Mouse (Mus musculus) MEL (cell line): ENCODE measurements around the gene Ndufs2.

Source experiments
- ELF1 ChIP-seq: IDR thresholded peaks from 2 replicates; pipeline ENCODE4 v1.6.1; 2014; ENCODE audit warnings: low read depth, mild to moderate bottlenecking, inconsistent platforms, low read length, improper control_type of control experiment, moderate library complexity
- EP300 ChIP-seq, 2 experiments: IDR thresholded peaks; 2 replicates each; pipeline ENCODE4 v1.6.1; 2011; ENCODE audit warnings: improper control_type of control experiment in 2 of 2, low read length in 2 of 2, low read depth in 1 of 2, mild to moderate bottlenecking in 1 of 2
- MYC ChIP-seq: IDR thresholded peaks from 2 replicates; pipeline ENCODE4 v1.6.1; 2011; ENCODE audit warnings: low read depth, mild to moderate bottlenecking, low read length, improper control_type of control experiment, moderate library complexity
- POLR2A ChIP-seq, 2 experiments: IDR thresholded peaks; 2 replicates each; pipeline ENCODE4 v1.6.1; 2011 to 2012; ENCODE audit warnings: low read length in 2 of 2, mild to moderate bottlenecking in 2 of 2, control low read depth in 1 of 2, improper control_type of control experiment in 1 of 2, low read depth in 1 of 2, moderate library complexity in 1 of 2; ENCODE audit not compliant: control insufficient read depth in 1 of 2, insufficient read depth in 1 of 2, poor library complexity in 1 of 2
- TBP ChIP-seq: IDR thresholded peaks from 2 replicates; pipeline ENCODE4 v1.8.0; 2011; ENCODE audit warnings: low read depth, low read length, improper control_type of control experiment
- USF1 ChIP-seq: IDR thresholded peaks from 2 replicates; pipeline ENCODE4 v1.6.1; 2014; ENCODE audit warnings: low read depth, mild to moderate bottlenecking, inconsistent platforms, low read length, improper control_type of control experiment, moderate library complexity

GRCm38 (mm10) chr1:171231844-171232243 is 19.3 kb downstream of the Ndufs2 start:
- TF ChIP-seq EP300 (IDR thresholded peaks at IDR 0.05; ENCODE audit: low read depth in 1 of 2, low read length in 2 of 2) (no peak), MYC (no peak), ELF1 (no peak), USF1 (no peak), TBP (no peak), POLR2A (IDR thresholded peaks at IDR 0.05; ENCODE audit: control insufficient read depth in 1 of 2, insufficient read depth in 1 of 2, low read depth in 1 of 2, low read length in 2 of 2, poor library complexity in 1 of 2) (no peak)
